Comparison of ENCODE assay signal across 10 mouse cellular contexts in the genomic region with DNA sequence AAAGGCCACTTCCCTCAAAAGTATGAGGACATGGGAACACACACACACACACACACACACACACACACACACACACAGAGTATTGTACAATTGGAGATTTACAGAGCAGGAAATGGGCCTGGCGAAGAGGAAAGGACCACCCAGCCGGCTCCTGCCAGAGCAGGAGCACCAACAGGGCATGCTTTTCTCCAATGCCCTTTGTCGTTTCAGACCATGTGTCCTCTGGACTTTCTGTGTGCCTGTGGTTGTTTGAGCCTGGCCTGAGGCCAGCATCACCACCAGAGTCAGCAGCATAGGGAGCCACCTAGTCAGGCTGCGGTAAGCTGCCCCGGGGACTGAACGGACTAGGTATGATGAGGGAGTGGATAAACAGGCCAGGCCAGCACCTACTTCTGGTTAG. TPM values are rescaled to one million over a fixed set of nuclear protein-coding genes. Genes with fewer than 3 reads are reported as not detected.
A peak's percentile ranks its signal among the peaks of the same experiment; 100 is the strongest.
DNase-seq lines count a peak whose midpoint lies in the region; ATAC-seq and TF ChIP-seq lines count a peak whose summit lies in the region.
"Had no signal": no experiment of that assay in that cellular context is flagged by ENCODE, and none has a peak within 500 bp of the region (broad histone marks: within the 10 kb centered on the region; RNA-seq: fewer than 3 reads in every experiment).

No protein-coding gene starts in this region.

- H3K9me3 ChIP-seq in embryonic facial prominence, embryonic 14.5 days (ENCODE audit: control insufficient read depth, low read length) = no peaks in the 10 kb centered on the region
- no peaks in the 10 kb centered on the region for H3K9me3 ChIP-seq in kidney, postnatal 0 days (replicated peaks; ENCODE audit: low read length)

- intact Hi-C loops in left cerebral cortex, postnatal 4 days (cut with DNase I) = no loop called here

- H3K4me1 ChIP-seq in embryonic facial prominence, embryonic 14.5 days (ENCODE audit: control insufficient read depth, insufficient read depth, low read length) = no peaks in the 10 kb centered on the region; the same call in 1 of the 2 replicates
- 0 out of 2 replicates have a peak, but pooled peaks cover 4% of the 10 kb centered on the region for H3K4me1 ChIP-seq in kidney, postnatal 0 days (replicated peaks; ENCODE audit: insufficient read depth, low read length)

- H3K27ac ChIP-seq in layer of hippocampus, adult 2 months = peak overlapping the region; percentile 55
- H3K27ac ChIP-seq in embryonic facial prominence, embryonic 14.5 days (replicated peaks; ENCODE audit: low read depth, low read length) = peak overlapping the region; percentile 40; the same call in 1 of the 2 replicates
- peak overlapping the region; percentile 65 for H3K27ac ChIP-seq in kidney, postnatal 0 days

- TF ChIP-seq CTCF in layer of hippocampus, adult 2 months (conservative IDR thresholded peaks at IDR 0.05) = no peak
- no peak for TF ChIP-seq CTCF in kidney, postnatal 0 days (IDR thresholded peaks at IDR 0.05; ENCODE audit: low read depth)

- WGBS in embryonic facial prominence, embryonic 14.5 days = 37% methylated on average over 5 of the region's 6 CpGs
- WGBS in kidney, postnatal 0 days = 28% methylated on average over 6 of the region's 6 CpGs

- H3K4me3 ChIP-seq in layer of hippocampus, adult 2 months = no peak overlapping the region
- no peak overlapping the region for H3K4me3 ChIP-seq in embryonic facial prominence, embryonic 14.5 days (ENCODE audit: low read depth, low read length)
- H3K4me3 ChIP-seq in kidney, postnatal 0 days (replicated peaks; ENCODE audit: low read depth, low read length) = no peak overlapping the region
- H3K4me3 ChIP-seq: myocyte had no signal

- H3K27me3 ChIP-seq in embryonic facial prominence, embryonic 14.5 days (replicated peaks; ENCODE audit: control insufficient read depth, insufficient read depth, low read length) = no peaks in the 10 kb centered on the region
- no peaks in the 10 kb centered on the region for H3K27me3 ChIP-seq in kidney, postnatal 0 days (ENCODE audit: insufficient read depth, low read length)

- H3K4me2 ChIP-seq in embryonic facial prominence, embryonic 14.5 days (ENCODE audit: low read depth, low read length) = no peak overlapping the region
- no peak overlapping the region for H3K4me2 ChIP-seq in kidney, postnatal 0 days (ENCODE audit: low read length)

- ATAC-seq in embryonic facial prominence, embryonic 14.5 days (ENCODE audit: low read depth) = 0 out of 2 replicates have a peak, but pooled peaks have one; percentile 33
- peak; percentile 85 for ATAC-seq in kidney, postnatal 0 days (replicated peaks; ENCODE audit: low FRiP score, low read depth)

- no peaks in the 10 kb centered on the region for H3K36me3 ChIP-seq in embryonic facial prominence, embryonic 14.5 days (ENCODE audit: control insufficient read depth, insufficient read depth, low read length)
- H3K36me3 ChIP-seq in kidney, postnatal 0 days (ENCODE audit: insufficient read depth, low read length) = no peaks in the 10 kb centered on the region

- no peak overlapping the region for H3K9ac ChIP-seq in embryonic facial prominence, embryonic 14.5 days (ENCODE audit: low read depth, low read length)
- no peak overlapping the region for H3K9ac ChIP-seq in kidney, postnatal 0 days (ENCODE audit: low read depth, low read length)

- no peak for DNase-seq in layer of hippocampus, adult 2 months (ENCODE audit: low spot score in 2 of 2)
- DNase-seq in layer of hippocampus, postnatal 25 days (ENCODE audit: extremely low spot score in 1 of 2, low spot score in 1 of 2) = no peak
- peak; percentile 57 for DNase-seq in embryonic facial prominence, embryonic 14.5 days (ENCODE audit: low spot score)
- DNase-seq in kidney, postnatal 0 days (ENCODE audit: low spot score) = peak; percentile 60
- peak; percentile 61 to 84 for DNase-seq in lung, postnatal 4 days
- no peak for DNase-seq in left cerebral cortex, postnatal 4 days
- no peak for DNase-seq in spleen, adult 18-20 months
- DNase-seq in layer of hippocampus, adult 18-20 months (ENCODE audit: low spot score in 2 of 2) = no peak

RNA-seq across cellular contexts. Expression of gene Ppp1r16b, which starts 6.4 kb away (rescaled TPM):
- 100 to 1,000 TPM; 147 to 150 TPM for total RNA-seq in layer of hippocampus, adult 2 months (2021)
- 100 to 1,000 TPM; 138 to 141 TPM for total RNA-seq in layer of hippocampus, postnatal 25 days (2021)
- polyA plus RNA-seq in embryonic facial prominence, embryonic 14.5 days (2014; fragmentation: Nextera tagmentation; extraction: Ambion mirVana) = 4.3 and 4.7 TPM in 2 replicates
- polyA plus RNA-seq in kidney, postnatal 0 days (2015; fragmentation: Nextera tagmentation; extraction: Ambion mirVana) = 10.1 TPM in 2 replicates
- 10 to 100 TPM; 50.2 to 51.0 TPM for total RNA-seq in left cerebral cortex, postnatal 4 days (2021)
- total RNA-seq in layer of hippocampus, adult 18-20 months (2021) = 100 to 1,000 TPM; 141 to 144 TPM

RNA-seq across cellular contexts. Expression of gene Actr5, which starts 34.1 kb away (rescaled TPM):
- total RNA-seq in layer of hippocampus, adult 2 months (2021) = 10 to 100 TPM; 11.3 to 12.8 TPM
- 10 to 100 TPM; 10.0 to 10.2 TPM for total RNA-seq in layer of hippocampus, postnatal 25 days (2021)
- 10.6 and 13.0 TPM in 2 replicates for polyA plus RNA-seq in embryonic facial prominence, embryonic 14.5 days (2014; fragmentation: Nextera tagmentation; extraction: Ambion mirVana)
- 7.1 and 9.1 TPM in 2 replicates for polyA plus RNA-seq in kidney, postnatal 0 days (2015; fragmentation: Nextera tagmentation; extraction: Ambion mirVana)
- total RNA-seq in left cerebral cortex, postnatal 4 days (2021) = 10 to 100 TPM; 14.3 to 15.5 TPM
- total RNA-seq in layer of hippocampus, adult 18-20 months (2021) = 10 to 100 TPM; 10.3 to 12.7 TPM

RNA-seq across cellular contexts. Expression of gene Slc32a1, which starts 48.3 kb away (rescaled TPM):
- 10 to 100 TPM; 63.9 to 65.4 TPM for total RNA-seq in layer of hippocampus, adult 2 months (2021)
- total RNA-seq in layer of hippocampus, postnatal 25 days (2021) = 10 to 100 TPM; 68.3 to 77.6 TPM
- 0.07 TPM in 1 of 2 replicates, not detected in the other for polyA plus RNA-seq in embryonic facial prominence, embryonic 14.5 days (2014; fragmentation: Nextera tagmentation; extraction: Ambion mirVana)
- not detected in 2 replicates for polyA plus RNA-seq in kidney, postnatal 0 days (2015; fragmentation: Nextera tagmentation; extraction: Ambion mirVana)
- total RNA-seq in left cerebral cortex, postnatal 4 days (2021) = 10 to 100 TPM; 41.8 to 59.9 TPM
- total RNA-seq in layer of hippocampus, adult 18-20 months (2021) = 10 to 100 TPM; 71.2 to 76.5 TPM
- polyA plus RNA-seq: gonadal fat pad, adult 2 months; myocyte had no signal

Comparison
In these comparisons a context has a peak if more than half of its experiments do, and no peak if none do; other contexts are left out.
1. DNase-seq: peak in embryonic facial prominence, embryonic 14.5 days (single experiment), kidney, postnatal 0 days (single experiment) and lung, postnatal 4 days (2 of 2); none in layer of hippocampus, adult 2 months (0 of 2), layer of hippocampus, postnatal 25 days (0 of 2), left cerebral cortex, postnatal 4 days (single experiment), spleen, adult 18-20 months (0 of 2) and layer of hippocampus, adult 18-20 months (0 of 2).
2. Peak in every context shown above with its lines, with median percentiles within 50 percentile points of each other: H3K27ac ChIP-seq.